Mouse (Mus musculus) testis, adult 2 months (tissue): Measurements from ENCODE around the gene Ddx31.

Source experiments
- CTCF ChIP-seq: fragments of 200-500 bp; IDR thresholded peaks from 2 replicates; pipeline ENCODE4 v1.5.1; 2012; ENCODE audit warnings: low read depth, mild to moderate bottlenecking, inconsistent platforms, low read length, moderate library complexity; ENCODE audit not compliant: control insufficient read depth, insufficient read depth, insufficient replicate concordance
- POLR2A ChIP-seq: fragments of 200-500 bp; IDR thresholded peaks from 2 replicates; pipeline ENCODE4 v1.6.1; 2012; ENCODE audit warnings: low read depth, mild to moderate bottlenecking, inconsistent platforms, low read length, moderate library complexity; ENCODE audit not compliant: control insufficient read depth

- TF ChIP-seq CTCF (no peak), POLR2A (no peak)
Observed at GRCm38 (mm10) chr2:28897340-28897899, 57.2 kb downstream of the Ddx31 start.
